Mouse (Mus musculus) kidney, postnatal 4 days (tissue): ENCODE results near the gene Taf1b.

ENCODE experiments used
- DNase-seq, 2 experiments: peaks; one replicate each; pipeline ENCODE4 v3.0.0; 2021; ENCODE audit warnings: mixed read lengths in 2 of 2

Taf1b gene

DNA sequence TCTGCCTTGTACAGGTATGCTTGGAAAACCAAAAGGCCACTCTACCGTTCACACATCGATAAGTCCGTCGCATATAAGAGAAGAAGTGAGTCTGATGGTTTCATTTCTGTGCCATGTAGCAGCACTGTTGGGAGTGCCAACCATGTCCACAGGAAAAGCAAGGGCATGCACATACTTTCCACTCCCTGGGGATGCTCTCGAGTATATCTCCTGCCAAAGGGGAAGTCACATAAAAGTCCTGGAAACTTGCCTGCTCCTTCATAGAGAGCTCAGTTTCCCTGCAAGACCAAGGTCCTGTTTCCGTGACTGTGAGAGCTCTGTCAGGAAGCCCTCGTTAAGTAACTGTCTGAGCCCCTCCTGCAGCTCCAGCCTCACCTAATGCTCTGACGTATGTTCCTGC is 57.8 kb downstream of the Taf1b start:
- no peak for DNase-seq

DNA sequence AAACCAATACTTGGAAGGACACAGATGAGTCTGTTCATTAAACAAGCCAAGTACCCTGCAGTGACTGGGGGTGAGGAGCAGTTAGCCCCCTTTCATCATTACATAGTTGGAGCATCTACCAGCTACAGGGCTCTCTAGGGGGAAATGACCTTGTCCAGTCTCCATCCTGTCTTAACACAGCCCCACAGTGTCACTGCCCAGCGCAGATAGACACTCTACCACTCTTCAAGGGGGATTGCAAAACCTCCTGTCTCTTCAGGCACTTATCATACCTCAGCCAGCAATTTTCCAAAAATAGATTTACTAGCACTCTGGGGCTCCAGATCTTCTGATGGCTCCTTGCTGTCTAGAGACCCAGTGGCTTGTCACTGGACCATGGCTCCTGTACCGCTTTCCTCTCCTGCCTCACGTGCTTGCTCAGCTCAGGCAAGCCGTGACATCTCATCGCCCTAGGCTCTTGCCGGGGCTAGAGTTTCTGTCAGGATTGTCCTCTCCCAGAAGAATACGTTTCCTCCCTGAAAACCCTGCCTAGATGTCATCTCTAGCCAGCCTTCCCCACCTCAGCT is 65.3 kb downstream of the Taf1b start:
- DNase-seq, result no peak

DNA sequence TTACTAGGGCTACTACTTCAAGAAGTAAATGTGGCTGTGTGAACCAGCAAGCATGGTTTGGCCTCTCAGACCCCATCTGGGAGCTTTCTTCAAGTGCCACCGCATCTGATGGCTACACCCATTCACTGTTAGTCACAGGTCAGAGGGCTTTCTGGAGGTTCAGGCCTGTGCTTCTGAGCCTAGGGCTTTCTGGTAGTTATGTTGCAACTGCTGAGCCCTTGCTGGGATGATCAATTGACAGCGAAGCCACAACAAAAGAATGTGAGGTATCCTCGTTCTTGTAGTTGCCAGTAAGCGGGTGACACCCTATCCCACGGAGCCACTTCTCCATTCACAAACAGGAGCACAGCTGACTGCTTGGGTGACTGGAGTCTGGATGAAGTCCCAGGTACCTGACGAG is 67.2 kb downstream of the Taf1b start:
- DNase-seq, result no peak

DNA sequence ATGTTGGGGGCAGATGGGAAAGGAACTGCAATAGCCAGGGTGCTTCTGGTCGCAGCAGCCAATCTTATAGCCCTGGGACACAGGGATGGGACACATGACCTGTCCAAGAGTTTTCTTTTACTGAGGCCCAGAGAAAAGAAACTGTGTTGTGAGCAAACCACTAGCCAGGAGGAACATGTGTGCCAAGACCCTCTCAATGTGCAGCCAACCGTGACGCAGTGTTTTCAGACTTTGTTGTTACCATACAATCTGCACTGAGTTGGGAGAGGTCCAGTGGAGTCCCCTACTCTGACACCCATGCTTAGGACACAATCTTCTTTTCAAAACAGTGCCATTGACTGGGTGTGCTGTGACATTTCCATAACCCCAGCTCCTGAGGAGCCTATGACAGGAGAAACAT is 69.4 kb downstream of the Taf1b start:
- no peak for DNase-seq

DNA sequence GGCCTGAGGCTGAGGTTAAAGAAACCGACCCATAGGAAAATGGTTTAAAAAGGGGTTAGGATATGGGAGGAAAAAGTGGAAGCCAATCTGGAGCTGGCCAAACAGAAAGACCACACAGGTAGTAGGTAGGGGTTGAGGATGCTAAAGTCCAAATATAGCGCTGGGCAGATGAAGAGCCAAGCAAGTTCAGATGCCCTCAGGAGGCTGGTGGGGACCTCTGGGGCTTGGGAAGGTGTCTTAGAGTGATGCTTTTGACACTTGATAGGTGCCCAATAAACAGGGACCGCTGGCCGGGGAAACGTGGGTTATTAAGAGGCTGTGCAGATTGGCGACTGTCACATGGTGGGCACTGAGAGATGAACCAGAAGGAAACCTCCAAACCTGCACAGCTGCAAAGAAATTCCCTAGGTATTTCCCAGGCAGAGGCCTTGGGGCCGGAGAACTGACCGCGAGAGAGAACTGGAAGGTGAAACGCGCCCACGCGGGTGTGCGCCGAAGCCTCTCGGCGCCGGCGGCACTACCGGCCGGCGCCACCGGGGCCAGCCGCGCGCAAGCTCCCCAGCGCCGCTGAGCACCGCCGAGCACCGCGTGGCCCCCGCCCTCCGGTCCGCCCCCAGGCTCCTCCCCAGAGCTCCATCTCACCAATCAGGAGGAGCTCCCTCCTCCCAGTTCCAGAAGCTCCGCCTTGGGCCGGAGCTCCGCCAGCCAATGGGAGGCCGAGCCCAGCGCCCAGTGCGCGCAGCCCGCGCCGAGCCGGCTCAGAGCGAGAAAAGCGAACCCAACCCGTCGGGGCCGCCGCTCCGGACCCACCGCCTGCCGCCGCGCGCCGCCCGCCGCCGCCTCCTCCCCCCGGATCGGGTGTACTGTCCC is 73.6 kb downstream of the Taf1b start, which contains the start of gene Grhl1:
Gene Grhl1 (plus strand): TSS at position 761 of the 870 bp plus-strand sequence.
- peak; percentile 92 to 96 for DNase-seq

DNA sequence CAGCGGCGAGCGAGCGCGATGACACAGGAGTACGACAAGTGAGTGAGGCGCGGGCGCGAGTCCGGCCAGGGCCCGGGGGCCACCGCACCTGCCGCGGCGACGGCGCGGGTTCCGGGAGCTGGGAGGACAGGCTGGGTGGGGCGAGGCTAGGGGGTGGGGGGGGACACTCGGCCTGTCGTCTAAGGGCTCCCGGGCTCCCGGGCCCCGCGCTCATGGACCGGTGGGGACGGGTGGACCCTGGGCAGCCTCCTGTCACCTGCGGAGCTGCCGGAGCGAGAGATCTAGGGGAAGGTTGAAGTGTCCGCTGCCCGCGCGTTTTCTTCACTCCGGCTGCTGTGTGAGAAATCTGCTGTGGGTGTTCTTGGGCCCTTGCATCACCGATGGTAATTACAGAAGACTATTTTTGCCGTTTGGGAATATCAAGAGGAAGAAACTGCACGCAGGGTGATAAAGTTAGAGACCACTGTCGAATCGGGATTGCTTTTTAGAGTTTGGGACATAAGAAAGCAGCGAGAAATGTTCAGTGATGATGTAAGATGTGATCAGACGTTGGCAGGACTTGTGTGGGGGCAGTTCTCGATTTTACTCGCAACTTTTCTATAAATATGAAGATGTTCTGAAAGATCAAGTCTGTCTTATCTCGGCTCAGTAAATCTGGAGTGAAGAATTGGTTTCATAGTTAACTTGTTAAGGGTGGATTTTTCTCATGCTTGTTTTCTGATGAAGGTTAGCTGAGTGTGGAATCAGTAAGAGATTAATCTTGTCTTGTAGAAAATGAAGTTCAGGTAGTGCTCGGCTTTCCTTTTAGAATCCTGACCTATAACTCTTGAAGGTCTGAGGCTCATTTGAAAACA is 74.5 kb downstream of the Taf1b start:
- DNase-seq, result no peak

DNA sequence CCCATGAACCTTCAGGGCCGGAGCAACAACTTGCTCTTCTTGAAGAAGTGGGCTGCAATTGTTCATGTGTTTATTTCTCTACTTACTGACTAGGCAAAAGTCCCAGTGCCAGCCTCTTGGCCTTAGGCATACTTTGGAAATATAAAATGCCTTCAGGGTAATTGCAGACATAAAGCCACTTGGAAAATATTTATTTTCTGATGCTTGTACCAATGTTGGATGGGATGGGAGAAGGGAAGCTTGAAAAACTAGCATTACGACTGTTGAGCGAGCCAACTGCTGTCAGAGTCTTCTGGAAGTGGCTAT is 75.1 kb downstream of the Taf1b start:
- no peak for DNase-seq

DNA sequence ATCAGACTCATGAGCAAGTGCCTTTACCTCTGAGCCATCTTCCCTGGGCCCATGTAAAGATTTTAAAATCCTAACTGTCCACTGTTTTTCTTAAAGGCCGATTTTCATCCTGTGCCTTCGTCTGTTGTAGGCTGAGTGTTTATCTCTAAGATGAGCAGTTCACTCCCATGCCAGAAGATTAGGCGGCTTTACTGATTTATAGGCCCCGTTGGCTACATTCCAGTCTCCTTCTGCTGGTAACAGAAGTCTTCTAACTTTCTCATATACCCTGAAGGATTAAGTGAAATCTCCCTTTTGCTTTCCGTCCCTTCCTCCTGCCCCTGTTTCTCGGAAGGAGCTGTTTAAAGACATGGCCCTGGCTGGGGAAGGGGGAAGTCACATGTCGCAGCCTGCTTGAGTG is 76.7 kb downstream of the Taf1b start:
- DNase-seq, result peak; percentile 30 to 47

DNA sequence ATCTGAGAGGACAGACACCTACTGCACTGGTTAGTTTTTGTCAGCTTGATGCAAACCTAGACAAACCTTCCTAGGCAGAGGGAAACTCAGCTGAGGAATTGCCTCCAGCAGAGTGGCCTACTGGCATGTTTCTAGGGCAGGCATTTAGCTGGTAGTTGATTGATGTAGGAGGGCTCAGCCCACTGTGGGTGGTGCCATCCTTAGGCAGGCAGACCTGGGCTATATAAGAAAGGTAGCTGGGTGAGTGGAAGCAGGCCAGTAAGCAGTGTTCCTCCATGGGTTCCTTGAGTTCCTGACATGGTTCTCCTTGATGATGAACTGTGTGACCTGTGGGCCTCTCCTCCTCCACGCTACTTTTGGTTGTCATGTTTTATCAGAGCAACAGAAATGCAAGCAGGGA is 82.3 kb downstream of the Taf1b start:
- DNase-seq, result no peak

DNA sequence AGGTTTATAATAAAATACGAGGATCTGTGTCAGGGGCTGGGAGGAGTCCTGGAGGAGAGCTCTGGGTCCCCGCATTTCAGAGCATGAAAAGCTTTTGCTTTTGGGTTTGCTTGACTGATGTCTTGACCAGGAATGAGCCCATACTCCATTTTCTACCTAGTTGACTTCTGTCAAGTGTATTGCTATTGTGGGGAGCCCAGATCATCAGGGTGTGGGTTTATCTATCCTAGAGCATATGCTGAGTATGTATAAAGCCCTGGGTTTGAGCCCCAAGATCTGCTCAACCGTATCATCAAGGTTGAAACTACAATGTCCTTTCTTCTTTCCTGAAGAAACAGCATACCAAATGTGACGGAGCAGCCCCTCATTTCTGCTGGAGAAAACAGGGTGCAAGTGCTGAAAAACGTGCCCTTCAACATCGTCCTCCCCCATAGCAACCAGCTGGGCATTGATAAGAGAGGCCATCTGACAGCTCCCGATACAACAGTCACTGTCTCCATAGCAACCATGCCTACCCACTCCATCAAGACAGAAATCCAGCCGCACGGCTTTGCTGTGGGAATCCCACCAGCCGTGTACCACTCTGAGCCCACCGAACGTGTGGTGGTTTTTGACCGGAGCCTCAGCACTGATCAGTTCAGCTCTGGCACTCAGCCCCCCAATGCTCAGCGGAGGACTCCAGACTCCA is 83.0 kb downstream of the Taf1b start:
- DNase-seq, result no peak

DNA sequence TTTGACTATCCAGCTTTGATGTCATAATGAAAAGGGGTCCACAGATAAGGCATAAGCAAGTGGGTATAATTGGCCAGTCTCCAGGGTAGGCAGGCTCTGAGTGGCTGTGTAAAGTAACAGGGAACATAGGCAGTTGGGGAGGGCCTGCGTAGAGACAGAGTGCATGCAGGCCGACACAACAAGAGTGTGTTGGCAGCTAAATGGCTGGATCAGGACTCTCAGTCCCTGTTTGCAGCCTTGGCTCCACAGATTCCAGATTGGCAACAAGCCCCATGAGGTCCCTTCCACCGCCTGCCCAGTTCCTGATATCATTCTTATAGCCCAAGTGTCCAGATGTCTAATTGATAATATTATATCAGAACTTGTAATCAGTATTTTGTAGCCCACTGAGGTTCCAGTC is 85.5 kb downstream of the Taf1b start:
- no peak for DNase-seq

DNA sequence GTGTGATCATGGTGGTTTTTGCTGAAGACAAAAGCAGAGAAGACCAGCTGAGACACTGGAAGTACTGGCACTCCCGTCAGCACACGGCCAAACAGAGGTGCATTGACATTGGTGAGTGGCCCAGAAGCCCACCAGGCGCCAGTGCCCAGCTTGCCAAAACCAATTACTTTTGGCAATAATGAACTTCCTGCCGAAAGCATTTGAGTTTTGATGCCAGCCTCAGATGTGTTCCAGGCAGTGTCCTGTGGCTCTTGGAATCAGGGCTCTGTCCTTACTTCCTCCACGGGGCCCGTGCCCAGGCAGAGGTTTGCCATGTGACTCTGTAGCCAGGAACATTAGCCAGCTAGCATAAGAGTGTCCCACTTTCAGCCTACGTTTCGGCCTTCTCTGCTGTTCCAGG is 86.7 kb downstream of the Taf1b start:
- no peak for DNase-seq

DNA sequence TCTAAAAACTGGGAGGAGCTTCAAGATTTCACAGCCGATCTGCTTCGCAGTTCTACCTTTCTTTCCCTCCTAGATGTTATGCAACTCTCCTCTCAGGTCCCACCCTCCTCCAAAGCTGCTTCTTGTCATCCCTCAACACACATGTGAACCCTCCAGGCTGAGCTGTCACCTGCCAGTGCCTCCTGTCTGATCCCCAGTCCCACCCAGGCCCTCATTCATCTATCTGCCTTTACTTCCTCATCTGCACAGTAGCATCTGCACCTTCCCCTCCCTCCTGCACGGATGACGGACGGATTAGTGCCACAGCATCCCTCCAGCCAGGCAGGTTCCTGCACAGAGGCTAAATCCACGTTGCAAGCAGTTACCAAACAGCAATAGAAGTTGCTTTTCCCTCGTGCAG is 88.0 kb downstream of the Taf1b start:
- DNase-seq, result no peak

DNA sequence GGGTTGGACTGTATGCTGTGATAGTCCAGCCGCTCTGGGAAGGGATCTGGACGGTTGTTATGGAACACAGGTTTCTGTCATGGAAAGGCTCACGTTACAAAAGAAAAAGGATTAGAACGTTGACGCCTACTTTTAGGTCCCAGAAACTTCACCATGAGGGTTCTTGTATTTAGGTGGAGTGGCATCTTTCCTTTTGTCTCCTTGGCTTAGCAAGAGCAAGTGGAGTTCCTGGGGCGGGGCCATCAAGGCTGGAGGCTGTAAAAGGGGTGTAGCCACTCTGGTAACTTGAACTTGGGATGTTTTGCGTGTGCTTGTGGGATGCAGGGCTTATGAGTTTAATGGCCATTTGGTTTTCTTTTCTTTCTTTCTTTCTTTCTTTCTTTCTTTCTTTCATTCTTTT is 92.2 kb downstream of the Taf1b start:
- no peak for DNase-seq

DNA sequence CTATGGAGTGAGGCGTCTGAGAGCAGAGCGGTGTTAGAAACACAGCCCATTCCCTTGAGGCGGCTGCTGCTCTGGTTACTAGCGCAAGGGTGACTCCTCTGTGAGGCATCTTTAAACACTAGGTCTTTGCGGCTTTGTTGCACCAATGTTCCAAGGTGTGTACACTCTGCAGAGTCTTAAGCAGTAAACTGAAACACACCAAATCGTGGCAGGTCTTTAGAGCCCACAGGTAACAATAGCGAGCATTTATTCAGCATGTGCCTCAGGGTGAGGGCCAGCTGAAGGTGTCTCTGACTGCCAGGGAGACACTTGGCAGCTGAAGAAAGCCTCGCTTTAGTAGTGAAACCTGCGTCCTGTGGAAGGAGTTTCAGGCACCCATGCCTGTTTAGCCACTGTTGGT is 93.9 kb downstream of the Taf1b start:
- DNase-seq, result no peak

DNA sequence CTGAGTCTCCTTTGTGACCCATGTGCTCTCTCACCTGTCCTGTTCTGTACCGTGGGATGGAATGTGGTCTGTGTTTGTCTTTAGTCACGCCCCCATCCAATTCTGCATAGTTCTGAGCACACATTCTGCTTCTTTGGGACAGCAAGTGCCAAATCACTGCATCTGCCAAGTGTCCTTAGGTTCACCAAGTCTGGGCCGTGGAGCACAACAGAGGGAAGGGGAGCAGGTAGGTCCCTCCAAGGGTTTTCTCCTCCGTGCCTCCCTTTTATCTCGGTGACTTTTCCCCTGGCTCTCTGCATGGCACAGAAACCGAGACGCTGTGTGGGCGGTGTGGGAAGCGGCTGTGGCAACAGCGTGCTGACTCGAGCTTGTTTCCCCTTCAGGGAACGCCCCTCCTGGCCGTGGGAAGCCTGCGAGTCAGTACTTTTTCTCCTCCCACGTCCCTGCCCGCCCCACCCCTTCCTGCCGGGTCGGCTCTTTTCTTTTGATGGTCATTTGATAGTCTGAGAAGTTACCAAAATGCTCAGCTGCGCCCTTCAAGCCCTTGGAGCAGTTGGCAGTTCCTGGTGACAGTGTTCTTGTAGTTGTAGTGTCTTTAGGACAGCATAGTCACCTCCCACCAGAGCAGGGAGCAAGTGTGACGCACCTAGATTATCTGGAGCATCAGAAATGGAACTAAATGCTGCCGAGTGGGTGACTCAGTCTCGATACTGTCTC is 95.0 kb downstream of the Taf1b start:
- peak; percentile 82 to 87 for DNase-seq

DNA sequence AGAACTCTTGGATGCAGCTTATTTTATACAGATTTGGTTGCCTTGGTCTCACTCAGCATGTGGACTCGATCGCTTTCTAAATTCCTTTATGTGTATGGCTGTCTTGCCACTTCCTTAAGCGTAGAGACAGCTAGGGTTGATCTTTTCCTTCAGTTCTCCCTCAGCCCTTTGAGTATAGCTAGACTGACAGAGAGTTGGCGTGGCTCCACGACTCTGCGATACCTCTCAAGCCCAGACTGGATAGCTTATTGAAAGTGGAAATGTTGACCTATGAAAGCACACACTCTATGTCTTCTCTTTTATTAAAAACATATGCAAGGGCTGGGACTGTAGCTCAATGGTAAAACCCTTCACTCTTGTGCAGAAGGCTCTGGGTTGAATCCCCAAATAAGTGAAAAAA is 99.2 kb downstream of the Taf1b start:
- DNase-seq, result peak in 1 of 2 experiments; percentile 42

DNA sequence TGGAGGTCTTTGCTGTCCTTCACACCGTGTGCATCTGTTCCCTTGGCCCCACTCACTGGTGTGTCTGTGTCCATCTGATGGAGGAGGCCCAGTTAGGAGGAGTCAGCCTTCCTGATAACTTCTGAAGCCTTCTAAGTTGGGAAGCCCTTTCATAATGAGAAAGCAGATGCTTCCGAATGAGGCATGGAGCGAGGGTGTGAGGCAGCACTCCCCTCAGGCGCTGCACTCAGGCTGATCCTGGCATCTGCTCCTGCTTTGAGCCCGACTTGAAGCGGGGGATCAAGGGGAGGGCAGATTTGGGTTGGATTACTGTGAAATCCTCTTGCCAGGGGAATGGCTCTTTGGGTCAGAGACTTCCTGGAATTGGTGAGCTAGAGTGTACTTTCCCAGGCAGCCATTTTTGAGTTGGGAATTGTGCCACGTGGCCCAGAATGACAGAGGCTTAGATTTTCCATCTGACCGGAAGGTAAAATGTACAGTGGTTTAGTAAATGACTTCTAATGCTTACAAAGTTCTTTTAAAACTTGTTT is 101.3 kb downstream of the Taf1b start:
- no peak for DNase-seq

DNA sequence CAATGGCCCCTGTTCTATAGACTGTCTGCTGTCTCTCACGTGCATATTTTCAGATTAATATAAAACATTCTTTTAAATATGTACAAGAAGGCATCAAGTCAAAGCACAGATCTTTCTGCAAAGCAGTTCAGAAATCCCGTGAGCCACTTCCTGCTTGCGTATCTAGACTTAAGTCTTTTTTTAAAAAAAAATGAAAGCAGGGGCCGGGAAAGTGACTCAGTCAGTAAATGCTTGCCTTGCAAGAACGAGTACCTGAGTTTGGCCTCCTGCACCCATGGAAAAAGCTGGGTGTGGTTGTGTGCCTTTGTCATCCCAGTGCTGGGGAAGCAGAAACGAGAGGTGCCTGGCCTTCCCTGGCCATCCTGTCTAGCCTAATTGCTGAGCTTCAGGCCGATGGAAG is 101.9 kb downstream of the Taf1b start:
- no peak for DNase-seq

DNA sequence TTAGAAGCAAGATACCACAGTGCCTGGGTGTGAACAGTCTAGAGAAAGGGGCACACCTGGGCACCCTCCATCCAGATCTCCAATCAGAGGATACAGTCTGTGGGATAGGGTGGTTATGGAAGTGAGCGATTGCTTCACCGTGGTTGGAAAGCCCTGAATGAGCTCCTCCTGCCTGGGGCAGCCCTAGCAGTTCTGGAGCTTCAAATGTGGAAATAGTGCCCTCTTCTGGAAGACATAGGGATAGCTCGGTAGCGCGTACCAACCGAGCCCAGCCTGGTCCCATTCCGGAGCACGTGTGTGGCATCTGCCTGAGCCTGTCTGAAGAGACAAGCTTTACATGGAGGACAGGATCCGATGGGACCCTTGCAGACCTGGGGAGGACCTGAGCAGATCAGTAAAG is 102.6 kb downstream of the Taf1b start:
- peak; percentile 67 to 79 for DNase-seq

DNA sequence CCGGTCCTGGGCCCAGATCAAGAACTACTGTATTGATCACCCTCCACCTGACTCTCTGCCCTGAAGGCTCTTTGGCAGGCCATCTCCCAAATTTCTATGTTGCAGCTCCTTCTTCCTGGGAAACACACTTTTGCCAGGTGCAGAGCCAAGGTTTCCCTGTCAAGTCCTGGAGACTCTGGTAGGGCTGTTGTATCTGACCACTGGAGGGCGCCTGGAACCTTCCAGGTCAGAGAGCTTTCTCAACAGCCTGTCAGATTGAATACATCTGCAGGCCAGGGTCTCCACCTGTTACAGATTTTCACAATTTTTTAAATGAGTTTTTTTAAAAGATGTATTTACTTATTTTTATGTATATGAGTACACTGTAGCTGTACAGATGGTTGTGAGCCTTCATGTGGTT is 105.1 kb downstream of the Taf1b start:
- peak; percentile 89 to 92 for DNase-seq

DNA sequence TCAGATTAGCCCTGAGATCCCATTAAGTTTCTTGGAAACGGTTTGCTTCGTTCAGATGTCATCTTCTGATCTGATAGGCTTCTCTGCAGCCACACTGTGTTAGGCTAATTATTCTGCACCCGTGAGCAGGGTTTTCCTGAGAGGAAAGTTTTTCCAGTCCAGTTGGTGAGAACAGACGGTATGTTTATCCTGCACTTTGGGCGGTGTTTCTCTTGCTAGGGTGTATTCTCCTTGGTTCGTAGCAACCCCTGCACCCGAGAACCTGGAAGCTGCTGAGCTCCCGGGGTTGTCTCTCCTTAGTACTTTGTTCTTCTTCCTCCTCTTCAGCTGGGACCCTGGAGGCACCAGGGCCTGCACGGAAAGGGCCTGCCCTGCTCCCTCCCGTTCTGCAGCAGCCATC is 108.0 kb downstream of the Taf1b start:
- DNase-seq, result no peak
